Mouse (Mus musculus) MEL (cell line): ENCODE data around the gene Gm20388. TPM values are rescaled to one million over a fixed set of nuclear protein-coding genes. Genes with fewer than 3 reads are reported as not detected.
A peak's percentile ranks its signal among the peaks of the same experiment; 100 is the strongest.

Experiments
- DNase-seq: peaks from one replicate; pipeline ENCODE4 v3.0.0; 2011; ENCODE audit warnings: low read depth, low spot score
- H3K27ac ChIP-seq: 2 replicates; pipeline ENCODE4 v1.5.1; 2012; ENCODE audit warnings: low read depth, mild to moderate bottlenecking, control low read depth, low read length, moderate library complexity; ENCODE audit not compliant: control insufficient read depth
- H3K27me3 ChIP-seq, 2 experiments: fragments of 150-350 bp in 1 of 2; sonication (generic) in 1 of 2; 2 replicates each; pipeline ENCODE4 v1.6.1; 2012; ENCODE audit warnings: low read length in 2 of 2, mild to moderate bottlenecking in 2 of 2, improper control_type of control experiment in 1 of 2, moderate library complexity in 1 of 2; ENCODE audit not compliant: insufficient read depth in 2 of 2, control insufficient read depth in 1 of 2
- H3K36me3 ChIP-seq, 2 experiments: 2 replicates each; pipeline ENCODE4 v1.6.1; 2012 to 2014; ENCODE audit warnings: low read length in 2 of 2, improper control_type of control experiment in 1 of 2, inconsistent platforms in 1 of 2, mild to moderate bottlenecking in 1 of 2; ENCODE audit not compliant: insufficient read depth in 2 of 2, control insufficient read depth in 1 of 2
- H3K4me1 ChIP-seq, 2 experiments: fragments of 150-350 bp in 1 of 2; sonication (generic) in 1 of 2; 2 replicates each; pipeline ENCODE4 v1.6.1; 2012; ENCODE audit warnings: low read length in 2 of 2, improper control_type of control experiment in 1 of 2, mild to moderate bottlenecking in 1 of 2; ENCODE audit not compliant: insufficient read depth in 2 of 2, control insufficient read depth in 1 of 2
- H3K4me3 ChIP-seq, 2 experiments: fragments of 150-350 bp in 1 of 2; sonication (generic) in 1 of 2; 2 replicates each; pipeline ENCODE4 v1.5.1; 2012; ENCODE audit warnings: low read depth in 2 of 2, low read length in 2 of 2, mild to moderate bottlenecking in 2 of 2, moderate library complexity in 2 of 2, control low read depth in 1 of 2, improper control_type of control experiment in 1 of 2; ENCODE audit not compliant: control insufficient read depth in 1 of 2, insufficient read depth in 1 of 2
- H3K79me2 ChIP-seq: 2 replicates; pipeline ENCODE4 v1.6.1; 2012; ENCODE audit warnings: mild to moderate bottlenecking, low read length, moderate library complexity; ENCODE audit not compliant: control insufficient read depth, poor library complexity, insufficient read depth
- H3K9ac ChIP-seq: 2 replicates; pipeline ENCODE4 v1.6.1; 2012; ENCODE audit warnings: low read depth, mild to moderate bottlenecking, control low read depth, low read length, moderate library complexity; ENCODE audit not compliant: control insufficient read depth, poor library complexity, severe bottlenecking
- H3K9me3 ChIP-seq: fragments of 150-350 bp; sonication (generic); replicated peaks from 2 replicates; pipeline ENCODE4 v1.6.1; 2012; ENCODE audit warnings: mild to moderate bottlenecking, low read length, improper control_type of control experiment, moderate library complexity; ENCODE audit not compliant: insufficient read depth
- BHLHE40 ChIP-seq: IDR thresholded peaks from 2 replicates; pipeline ENCODE4 v1.6.1; 2012; ENCODE audit warnings: low read depth, mild to moderate bottlenecking, inconsistent platforms, low read length, improper control_type of control experiment, borderline replicate concordance
- CHD2 ChIP-seq: IDR thresholded peaks from 2 replicates; pipeline ENCODE4 v1.6.1; 2011; ENCODE audit warnings: low read length, improper control_type of control experiment
- E2F4 ChIP-seq: IDR thresholded peaks from 2 replicates; pipeline ENCODE4 v1.6.1; 2011; ENCODE audit warnings: low read depth, low read length, improper control_type of control experiment, borderline replicate concordance
- EP300 ChIP-seq, 2 experiments: IDR thresholded peaks; 2 replicates each; pipeline ENCODE4 v1.6.1; 2011; ENCODE audit warnings: improper control_type of control experiment in 2 of 2, low read length in 2 of 2, low read depth in 1 of 2, mild to moderate bottlenecking in 1 of 2
- GATA1 ChIP-seq: IDR thresholded peaks from 2 replicates; pipeline ENCODE4 v1.6.1; 2011; ENCODE audit warnings: low read depth, low read length, improper control_type of control experiment
- MAX ChIP-seq: IDR thresholded peaks from 2 replicates; pipeline ENCODE4 v1.6.1; 2011; ENCODE audit warnings: low read length, improper control_type of control experiment
- MAZ ChIP-seq: IDR thresholded peaks from 2 replicates; pipeline ENCODE4 v1.6.1; 2012; ENCODE audit warnings: low read depth, mild to moderate bottlenecking, inconsistent platforms, low read length, improper control_type of control experiment
- MEF2A ChIP-seq: IDR thresholded peaks from 2 replicates; pipeline ENCODE4 v1.6.1; 2014; ENCODE audit warnings: low read depth, mild to moderate bottlenecking, inconsistent platforms, low read length, improper control_type of control experiment; ENCODE audit not compliant: poor library complexity, insufficient replicate concordance, severe bottlenecking; ENCODE audit errors: extremely low read depth
- POLR2A ChIP-seq, 2 experiments: IDR thresholded peaks; 2 replicates each; pipeline ENCODE4 v1.6.1; 2011 to 2012; ENCODE audit warnings: low read length in 2 of 2, mild to moderate bottlenecking in 2 of 2, control low read depth in 1 of 2, improper control_type of control experiment in 1 of 2, low read depth in 1 of 2, moderate library complexity in 1 of 2; ENCODE audit not compliant: control insufficient read depth in 1 of 2, insufficient read depth in 1 of 2, poor library complexity in 1 of 2
- POLR2AphosphoS2 ChIP-seq: IDR thresholded peaks from 2 replicates; pipeline ENCODE4 v1.6.1; 2011; ENCODE audit warnings: low read length, improper control_type of control experiment
- POLR2AphosphoS5 ChIP-seq: IDR thresholded peaks from 2 replicates; pipeline ENCODE4 v1.6.1; 2012; ENCODE audit warnings: low read depth, borderline replicate concordance, mild to moderate bottlenecking, inconsistent platforms, low read length, moderate library complexity, mixed read lengths
- RCOR1 ChIP-seq: IDR thresholded peaks from 2 replicates; pipeline ENCODE4 v1.6.1; 2012; ENCODE audit warnings: low read depth, mild to moderate bottlenecking, inconsistent platforms, low read length, improper control_type of control experiment
- TAL1 ChIP-seq: IDR thresholded peaks from 2 replicates; pipeline ENCODE4 v1.6.1; 2012; ENCODE audit warnings: mild to moderate bottlenecking, inconsistent platforms, low read length, moderate library complexity, mixed read lengths
- TBP ChIP-seq: IDR thresholded peaks from 2 replicates; pipeline ENCODE4 v1.8.0; 2011; ENCODE audit warnings: low read depth, low read length, improper control_type of control experiment
- UBTF ChIP-seq: IDR thresholded peaks from 2 replicates; pipeline ENCODE4 v1.6.1; 2012; ENCODE audit warnings: low read depth, mild to moderate bottlenecking, inconsistent platforms, low read length, improper control_type of control experiment, moderate library complexity, borderline replicate concordance; ENCODE audit not compliant: insufficient read depth
- USF1 ChIP-seq: IDR thresholded peaks from 2 replicates; pipeline ENCODE4 v1.6.1; 2014; ENCODE audit warnings: low read depth, mild to moderate bottlenecking, inconsistent platforms, low read length, improper control_type of control experiment, moderate library complexity
- USF2 ChIP-seq, 2 experiments: IDR thresholded peaks; 2 replicates each; pipeline ENCODE4 v1.6.1; 2011 to 2012; ENCODE audit warnings: improper control_type of control experiment in 2 of 2, low read length in 2 of 2, borderline replicate concordance in 1 of 2, inconsistent platforms in 1 of 2, low read depth in 1 of 2, mild to moderate bottlenecking in 1 of 2; ENCODE audit not compliant: insufficient read depth in 1 of 2
- ZC3H11A ChIP-seq: IDR thresholded peaks from 2 replicates; pipeline ENCODE4 v1.6.1; 2012; ENCODE audit warnings: low read depth, mild to moderate bottlenecking, inconsistent platforms, low read length, improper control_type of control experiment
- ZKSCAN1 ChIP-seq: IDR thresholded peaks from 2 replicates; pipeline ENCODE4 v1.6.1; 2012; ENCODE audit warnings: low read depth, mild to moderate bottlenecking, inconsistent platforms, low read length, improper control_type of control experiment, moderate library complexity
- ZMIZ1 ChIP-seq: IDR thresholded peaks from 2 replicates; pipeline ENCODE4 v1.6.1; 2012; ENCODE audit warnings: low read depth, mild to moderate bottlenecking, inconsistent platforms, low read length, improper control_type of control experiment, moderate library complexity
- ZNF384 ChIP-seq: IDR thresholded peaks from 2 replicates; pipeline ENCODE4 v1.6.1; 2012; ENCODE audit warnings: low read depth, mild to moderate bottlenecking, inconsistent platforms, low read length, improper control_type of control experiment
- polyA plus RNA-seq, 2 experiments: library from polyadenylated mRNA; stranded (reverse) in 1 of 2; unstranded in 1 of 2; fragments of >175 nt in 1 of 2; fragments of >200 nt in 1 of 2; gene quantifications; 2 replicates each; pipeline versions ENCODE4 v1.2.1 to v1.2.4; 2012; ENCODE audit warnings: low replicate concordance in 2 of 2, low read depth in 1 of 2; ENCODE audit not compliant: insufficient read length in 2 of 2, insufficient read depth in 1 of 2, missing spikeins in 1 of 2
- total RNA-seq: library from RNA; depleted of rRNA; stranded (reverse); fragments of 300-350 nt; gene quantifications from 2 replicates; pipeline ENCODE4 v1.2.3, GENCODE M21; 2012

The Gm20388 gene
- total and polyA plus RNA-seq, 3 experiments = 11.1 to 17.8 TPM; not detected in 1

DNA sequence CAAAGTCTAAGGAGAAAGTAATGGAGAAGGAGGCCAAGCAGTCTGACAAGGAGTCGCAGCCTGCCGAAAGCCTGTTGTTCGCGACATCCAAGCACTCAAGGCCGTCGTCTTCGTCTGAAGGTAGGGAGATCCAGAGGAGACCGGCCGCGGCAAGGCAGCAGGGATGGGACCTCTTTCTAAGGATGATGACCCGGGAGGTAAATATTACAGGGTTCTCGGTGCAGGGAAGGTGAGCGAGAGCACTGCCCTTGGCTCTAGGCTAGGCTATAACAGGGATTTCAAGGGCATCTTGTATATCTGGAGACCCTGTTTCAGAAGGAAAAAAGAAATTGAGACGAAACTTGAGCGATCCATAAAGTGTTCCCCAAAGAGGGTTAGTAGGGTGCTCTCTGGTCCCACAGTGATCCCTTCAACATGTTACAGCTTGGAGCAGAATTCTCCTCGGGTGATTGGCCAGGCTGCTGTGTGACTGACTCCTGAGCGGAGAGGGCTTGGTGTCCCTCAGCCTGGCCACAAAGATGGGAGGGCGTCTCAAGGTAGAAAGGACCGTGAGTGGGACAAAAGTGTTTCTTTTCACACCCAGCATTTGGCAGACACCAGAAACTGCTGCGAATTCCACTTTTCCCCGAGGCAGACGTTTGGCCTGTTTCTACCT, 3302.6 kb downstream of the Gm20388 start:
- Histone ChIP-seq H3K4me1 (peaks cover 0 to 4% of the 10 kb centered on the region in 2 experiments; a peak in 3 of 4 replicates), H3K36me3 (peaks cover 0 to 5% of the 10 kb centered on the region in 2 experiments; a peak in 1 of 4 replicates), H3K27me3 (no peaks in the 10 kb centered on the region), H3K79me2 (peaks cover 9% of the 10 kb centered on the region), H3K27ac (0 out of 2 replicates have a peak overlapping the region, but pooled peaks have one; percentile 6), H3K4me3 (peak overlapping the region; percentile 67 to 97), H3K9me3 (no peaks in the 10 kb centered on the region), H3K9ac (peak overlapping the region; percentile 70)
- TF ChIP-seq GATA1 (no peak), ZC3H11A (no peak), TAL1 (no peak), ZNF384 (no peak), MAZ (no peak), POLR2A (IDR thresholded peaks at IDR 0.05; ENCODE audit: control insufficient read depth in 1 of 2, insufficient read depth in 1 of 2, low read depth in 1 of 2, low read length in 2 of 2, poor library complexity in 1 of 2) (no peak), E2F4 (no peak), POLR2AphosphoS5 (no peak), EP300 (IDR thresholded peaks at IDR 0.05; ENCODE audit: low read depth in 1 of 2, low read length in 2 of 2) (no peak), MEF2A (no peak), USF2 (IDR thresholded peaks at IDR 0.05; ENCODE audit: borderline replicate concordance in 1 of 2, insufficient read depth in 1 of 2, low read depth in 1 of 2, low read length in 2 of 2) (no peak), TBP (no peak), POLR2AphosphoS2 (no peak), BHLHE40 (no peak), MAX (no peak), UBTF (no peak)
- DNase-seq = no peak

- no peak for DNase-seq
- Histone ChIP-seq H3K36me3 (peaks cover 0 to 5% of the 10 kb centered on the region in 2 experiments; a peak in 1 of 4 replicates), H3K4me1 (peaks cover 0 to 4% of the 10 kb centered on the region in 2 experiments; a peak in 3 of 4 replicates), H3K9ac (no peak overlapping the region), H3K79me2 (peaks cover 9% of the 10 kb centered on the region), H3K27me3 (no peaks in the 10 kb centered on the region), H3K9me3 (no peaks in the 10 kb centered on the region), H3K4me3 (no peak overlapping the region)
- no peak for TF ChIP-seq POLR2AphosphoS2
- no peak for TF ChIP-seq ZMIZ1
- TF ChIP-seq ZNF384 = no peak
- TF ChIP-seq CHD2 = no peak
- TF ChIP-seq ZKSCAN1 = no peak
- TF ChIP-seq GATA1 = no peak
- no peak for TF ChIP-seq MAX
- no peak for TF ChIP-seq RCOR1
- no peak for TF ChIP-seq USF1
- TF ChIP-seq, all 39 proteins: peak for 0
- H3K27ac ChIP-seq = no peak overlapping the region
Observed at GRCm38 (mm10) chr8:123215430-123215829, 3304.8 kb downstream of the Gm20388 start.
